Mouse (Mus musculus) layer of hippocampus, adult 9-10 months (tissue): ENCODE measurements around the gene Gm42688.

ENCODE experiments used
- DNase-seq: peaks from one replicate; pipeline ENCODE4 v3.0.0; 2022; ENCODE audit warnings: low spot score

Gene Gm42688

GRCm38 (mm10) chr6:83118369-83118768, 17.0 kb downstream of the Gm42688 start:
- no peak for DNase-seq

- DNase-seq = no peak
Observed at GRCm38 (mm10) chr6:83118825-83119733, 17.7 kb downstream of the Gm42688 start.

- no peak for DNase-seq
Observed at GRCm38 (mm10) chr6:83119734-83120051, 18.3 kb downstream of the Gm42688 start.

GRCm38 (mm10) chr6:83120930-83121862, 19.8 kb downstream of the Gm42688 start, which contains the start of gene Wbp1:
Wbp1 (minus strand) TSS chr6:83121559.
- DNase-seq = peak; percentile 99

GRCm38 (mm10) chr6:83121863-83122710, 20.7 kb downstream of the Gm42688 start:
- DNase-seq = no peak

GRCm38 (mm10) chr6:83122961-83123360, 21.5 kb downstream of the Gm42688 start:
- DNase-seq = no peak

GRCm38 (mm10) chr6:83124851-83125312, 23.5 kb downstream of the Gm42688 start:
- peak; percentile 91 for DNase-seq

- DNase-seq = no peak
Observed at GRCm38 (mm10) chr6:83125331-83125730, 23.9 kb downstream of the Gm42688 start, which contains the start of gene Ino80b. Ino80b (minus strand) TSS chr6:83125431.

- DNase-seq = no peak
Observed at GRCm38 (mm10) chr6:83127419-83127818, 26.0 kb downstream of the Gm42688 start.

- no peak for DNase-seq
Observed at GRCm38 (mm10) chr6:83131469-83132034, 30.1 kb downstream of the Gm42688 start.

GRCm38 (mm10) chr6:83132176-83132919, 30.9 kb downstream of the Gm42688 start:
- DNase-seq = no peak

GRCm38 (mm10) chr6:83134226-83134625, 32.8 kb downstream of the Gm42688 start:
- DNase-seq = no peak

GRCm38 (mm10) chr6:83134951-83135513, 33.6 kb downstream of the Gm42688 start, which contains the start of gene Rtkn:
Rtkn (plus strand) TSS chr6:83135463.
- no peak for DNase-seq

GRCm38 (mm10) chr6:83135571-83136161, 34.2 kb downstream of the Gm42688 start:
- no peak for DNase-seq

- no peak for DNase-seq
Observed at GRCm38 (mm10) chr6:83136291-83136880, 35.0 kb downstream of the Gm42688 start.

GRCm38 (mm10) chr6:83136881-83137575, 35.6 kb downstream of the Gm42688 start:
- no peak for DNase-seq

- DNase-seq = peak; percentile 57
Observed at GRCm38 (mm10) chr6:83137576-83137950, 36.1 kb downstream of the Gm42688 start.

- no peak for DNase-seq
Observed at GRCm38 (mm10) chr6:83138056-83138455, 36.6 kb downstream of the Gm42688 start.

- no peak for DNase-seq
Observed at GRCm38 (mm10) chr6:83140044-83140443, 38.6 kb downstream of the Gm42688 start.
